Mouse (Mus musculus): ENCODE results near the gene Phlpp1. TPM values are rescaled to one million over a fixed set of nuclear protein-coding genes. Genes with fewer than 3 reads are reported as not detected.

The Phlpp1 gene
- total and polyA plus RNA-seq, 3 experiments = 14.8 to 38.4 (median 20.9) TPM

DNA sequence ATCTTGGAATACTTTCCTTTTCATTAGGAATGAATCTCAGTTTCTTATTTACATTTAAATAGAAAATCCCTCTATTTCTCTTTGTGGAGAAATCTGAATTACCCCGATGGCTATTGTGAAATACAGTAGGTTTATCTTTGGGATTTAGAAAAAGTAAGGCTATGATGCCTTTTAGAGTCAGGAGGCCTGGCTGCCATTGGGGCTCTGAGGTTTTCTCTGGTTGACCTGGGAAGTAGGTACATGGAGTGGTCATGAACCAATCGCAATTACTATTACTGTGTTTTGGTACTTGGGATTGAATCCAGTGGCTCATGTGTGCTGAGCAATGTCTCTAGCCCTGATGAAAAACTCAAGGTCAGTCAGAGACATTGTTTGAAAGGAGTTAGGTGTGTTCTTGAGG is 12.1 kb downstream of the Phlpp1 start:
- DNase-seq (ENCODE audit: extremely low read depth) = no peak
- dilution Hi-C loops (cut with MboI; ENCODE audit: extremely low pct_ligation_motif_present, extremely low pct_unique_long_range_greater_than_20kb, low sequenced_read_pairs) = no loop called here
- Histone ChIP-seq H3K9ac (ENCODE audit: insufficient read depth, low read depth) (no peak overlapping the region), H3K4me3 (replicated peaks in 1 of 3; ENCODE audit: low read depth in 2 of 3, low read length in 2 of 3, poor library complexity in 1 of 3) (no peak overlapping the region), H3K27me3 (replicated peaks) (no peaks in the 10 kb centered on the region), H3K9me3 (replicated peaks; ENCODE audit: low read length) (no peaks in the 10 kb centered on the region), H3K4me1 (ENCODE audit: control insufficient read depth in 1 of 2, insufficient read depth in 2 of 2) (peaks cover 2 to 85% of the 10 kb centered on the region in 2 experiments; a peak in 3 of 4 replicates), H3K27ac (ENCODE audit: insufficient read depth, low read depth) (no peak overlapping the region), H3K36me3 (replicated peaks in 1 of 2; ENCODE audit: control insufficient read depth in 1 of 2, insufficient read depth in 1 of 2, low read length in 1 of 2) (peaks cover 1 to 36% of the 10 kb centered on the region in 2 experiments), H3K4me2 (ENCODE audit: insufficient read depth, low read depth, poor library complexity, severe bottlenecking) (no peak overlapping the region), H3K79me2 (replicated peaks; ENCODE audit: control insufficient read depth, extremely low read depth, insufficient read depth, poor library complexity, severe bottlenecking) (peaks cover 50% of the 10 kb centered on the region)
- in situ Hi-C loops (cut with MboI; ENCODE audit: low pct_ligation_motif_present, low pct_unique_long_range_greater_than_20kb, low sequenced_read_pairs) = no loop called here
- TF ChIP-seq USF2 (conservative IDR thresholded peaks at IDR 0.05; ENCODE audit: low read depth, low read length) (no peak), CHD1 (IDR thresholded peaks at IDR 0.05; ENCODE audit: low read depth, low read length) (no peak), NRF1 (IDR thresholded peaks at IDR 0.05; ENCODE audit: low read depth, low read length) (no peak)

DNA sequence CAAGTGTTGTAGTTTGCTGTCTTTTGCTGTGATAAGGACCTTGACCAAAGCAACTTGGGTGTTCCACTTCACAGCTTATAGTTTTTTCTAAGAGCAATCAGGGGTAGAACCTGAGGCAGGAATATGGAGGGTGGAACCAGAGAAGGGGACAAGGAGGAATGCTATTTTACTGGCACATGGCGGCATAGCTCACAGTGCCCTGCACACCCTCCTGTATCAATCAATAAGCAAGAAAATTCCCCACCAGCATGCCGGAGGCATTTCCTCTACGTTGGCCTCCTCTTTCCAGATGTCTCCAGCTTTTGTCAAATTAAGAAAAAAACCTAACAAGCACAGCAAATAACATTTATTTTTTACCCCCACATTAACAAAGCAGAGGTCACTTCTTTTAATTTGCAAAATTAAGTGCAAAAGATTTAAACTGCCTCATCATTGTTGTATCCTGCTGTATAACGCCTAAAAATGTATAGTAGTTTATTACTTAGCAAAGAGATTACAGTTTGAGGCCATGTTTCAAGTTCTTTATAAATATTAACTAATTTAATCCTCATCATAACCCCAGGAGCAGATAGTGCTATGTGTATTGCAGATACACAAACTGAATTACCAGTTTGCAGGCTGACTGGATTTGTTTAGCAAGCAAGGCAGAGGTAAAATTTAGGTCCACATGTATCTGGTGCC is 13.4 kb downstream of the Phlpp1 start:
- DNase-seq (ENCODE audit: extremely low read depth) = no peak
- in situ Hi-C loops (cut with MboI; ENCODE audit: low pct_ligation_motif_present, low pct_unique_long_range_greater_than_20kb, low sequenced_read_pairs) (no loop called here), dilution Hi-C loops (cut with MboI; ENCODE audit: extremely low pct_ligation_motif_present, extremely low pct_unique_long_range_greater_than_20kb, low sequenced_read_pairs) (no loop called here)
- Histone ChIP-seq H3K27ac (ENCODE audit: insufficient read depth, low read depth) (no peak overlapping the region), H3K4me1 (ENCODE audit: control insufficient read depth in 1 of 2, insufficient read depth in 2 of 2) (peaks cover 2 to 76% of the 10 kb centered on the region in 2 experiments; a peak in 3 of 4 replicates), H3K4me3 (replicated peaks in 1 of 3; ENCODE audit: low read depth in 2 of 3, low read length in 2 of 3, poor library complexity in 1 of 3) (no peak overlapping the region), H3K27me3 (replicated peaks) (no peaks in the 10 kb centered on the region), H3K4me2 (ENCODE audit: insufficient read depth, low read depth, poor library complexity, severe bottlenecking) (no peak overlapping the region), H3K36me3 (replicated peaks in 1 of 2; ENCODE audit: control insufficient read depth in 1 of 2, insufficient read depth in 1 of 2, low read length in 1 of 2) (peaks cover 6 to 47% of the 10 kb centered on the region in 2 experiments), H3K9me3 (replicated peaks; ENCODE audit: low read length) (no peaks in the 10 kb centered on the region), H3K9ac (ENCODE audit: insufficient read depth, low read depth) (no peak overlapping the region), H3K79me2 (replicated peaks; ENCODE audit: control insufficient read depth, extremely low read depth, insufficient read depth, poor library complexity, severe bottlenecking) (peaks cover 45% of the 10 kb centered on the region)
- no peak for TF ChIP-seq MYC (IDR thresholded peaks at IDR 0.05; ENCODE audit: low read depth, low read length)
- TF ChIP-seq BHLHE40 (IDR thresholded peaks at IDR 0.05; ENCODE audit: low read depth, low read length) = no peak
- TF ChIP-seq TBP (conservative IDR thresholded peaks at IDR 0.05; ENCODE audit: low read depth, low read length) = no peak
- no peak for TF ChIP-seq MAX (IDR thresholded peaks at IDR 0.05; ENCODE audit: low read length)
- TF ChIP-seq USF1 (IDR thresholded peaks at IDR 0.05; ENCODE audit: low read depth, low read length) = no peak
- TF ChIP-seq IRF4 (IDR thresholded peaks at IDR 0.05; ENCODE audit: low read depth, low read length) = no peak
- TF ChIP-seq EP300 (IDR thresholded peaks at IDR 0.05; ENCODE audit: low read length) = no peak
- TF ChIP-seq CHD1 (IDR thresholded peaks at IDR 0.05; ENCODE audit: low read depth, low read length) = no peak
- TF ChIP-seq CTCF (conservative IDR thresholded peaks at IDR 0.05 in 1 of 2, IDR thresholded peaks at IDR 0.05 in 1 of 2; ENCODE audit: low read depth in 2 of 2, low read length in 2 of 2) = no peak
- no peak for TF ChIP-seq SMC3 (IDR thresholded peaks at IDR 0.05; ENCODE audit: low read depth, low read length)
- no peak for TF ChIP-seq POLR2AphosphoS2 (IDR thresholded peaks at IDR 0.05; ENCODE audit: low read depth, low read length)
- TF ChIP-seq SIN3A (IDR thresholded peaks at IDR 0.05; ENCODE audit: low read length) = no peak
- no peak for TF ChIP-seq RAD21 (IDR thresholded peaks at IDR 0.05; ENCODE audit: low read depth, low read length)
- TF ChIP-seq E2F4 (IDR thresholded peaks at IDR 0.05; ENCODE audit: insufficient replicate concordance, low read depth, low read length) = no peak
- TF ChIP-seq JUN (IDR thresholded peaks at IDR 0.05; ENCODE audit: insufficient read depth, low read depth, low read length) = no peak
- TF ChIP-seq ZMIZ1 (IDR thresholded peaks at IDR 0.05; ENCODE audit: low read depth, low read length) = no peak
- no peak for TF ChIP-seq POLR2A (IDR thresholded peaks at IDR 0.05; ENCODE audit: low read depth, low read length)
- no peak for TF ChIP-seq MAFK (IDR thresholded peaks at IDR 0.05; ENCODE audit: insufficient replicate concordance, low read length)
- no peak for TF ChIP-seq TCF12 (IDR thresholded peaks at IDR 0.05; ENCODE audit: low read depth, low read length)

All from CH12.LX (cell line).